Mouse (Mus musculus) neural tube, embryonic 12.5 days (tissue): ENCODE measurements around the gene Itpr1. TPM values are rescaled to one million over a fixed set of nuclear protein-coding genes. Genes with fewer than 3 reads are reported as not detected.

Experiments used
- ATAC-seq: fragments of 200-750 bp; cut with Nextera tagmentation; 2 replicates; pipeline ENCODE4 v1.8.0; 2017; ENCODE audit warnings: low read depth, mild to moderate bottlenecking, moderate TSS enrichment, moderate library complexity; ENCODE audit not compliant: low FRiP score
- H3K27ac ChIP-seq: fragments of 300-500 bp; sonication (generic); 2 replicates; pipeline ENCODE4 v1.5.1; 2016
- H3K27me3 ChIP-seq: fragments of 300-500 bp; sonication (generic); replicated peaks from 2 replicates; pipeline ENCODE4 v1.6.1; 2016; ENCODE audit warnings: mild to moderate bottlenecking
- H3K36me3 ChIP-seq: fragments of 300-500 bp; sonication (generic); 2 replicates; pipeline ENCODE4 v1.6.1; 2016; ENCODE audit warnings: mild to moderate bottlenecking
- H3K4me1 ChIP-seq: fragments of 300-500 bp; sonication (generic); 2 replicates; pipeline ENCODE4 v1.6.1; 2016
- H3K4me2 ChIP-seq: fragments of 300-500 bp; sonication (generic); replicated peaks from 2 replicates; pipeline ENCODE4 v1.6.1; 2016; ENCODE audit warnings: mild to moderate bottlenecking
- H3K4me3 ChIP-seq: fragments of 300-500 bp; sonication (generic); 2 replicates; pipeline ENCODE4 v1.5.1; 2016
- H3K9ac ChIP-seq: fragments of 300-500 bp; sonication (generic); 2 replicates; pipeline ENCODE4 v1.6.1; 2016; ENCODE audit warnings: mild to moderate bottlenecking
- H3K9me3 ChIP-seq: fragments of 300-500 bp; sonication (generic); 2 replicates; pipeline ENCODE4 v1.6.1; 2016; ENCODE audit warnings: mild to moderate bottlenecking
- WGBS: fragments of 180-500 bp; shearing (Covaris S2); methylation state at CpG from one replicate; pipeline ENCODE4 v1.1.7; 2016; 5-methylcytosine and 5-hydroxymethylcytosine counted together
- polyA plus RNA-seq: library from polyadenylated mRNA; unstranded; fragments of >200 nt; fragmentation: Nextera tagmentation; extraction: Ambion mirVana; gene quantifications from 2 replicates; pipeline ENCODE4 v1.2.1, GENCODE M21; 2016

Itpr1 gene
- polyA plus RNA-seq, 1 experiment from 2014 or later = 6.9 TPM

DNA sequence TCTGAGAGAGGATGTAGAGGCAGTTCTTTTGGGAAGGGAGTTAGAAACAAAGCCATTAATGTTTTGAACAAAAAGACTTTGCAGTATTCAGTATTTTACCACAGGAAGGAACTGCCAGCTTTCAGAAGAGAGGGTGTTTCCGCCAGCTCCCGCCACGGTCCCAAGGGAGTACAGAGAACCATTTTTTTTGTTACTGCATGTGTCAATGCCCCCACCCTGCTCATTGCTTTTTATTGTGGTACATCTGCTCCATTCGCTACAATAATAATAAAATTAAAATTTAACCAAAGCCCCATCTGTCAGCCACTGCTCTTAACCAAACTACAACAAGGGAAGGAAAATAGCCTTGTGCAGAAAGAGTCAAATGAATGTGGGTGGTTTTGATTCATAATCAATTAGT lies 20.3 kb upstream of the Itpr1 start:
- Histone ChIP-seq H3K4me1 (no peaks in the 10 kb centered on the region), H3K9ac (no peak overlapping the region), H3K4me3 (no peak overlapping the region), H3K4me2 (no peak overlapping the region), H3K9me3 (no peaks in the 10 kb centered on the region), H3K27ac (no peak overlapping the region), H3K36me3 (no peaks in the 10 kb centered on the region), H3K27me3 (0 out of 2 replicates have a peak, but pooled peaks cover 4% of the 10 kb centered on the region)
- WGBS = 49% methylated on average over 4 of the region's 4 CpGs
- no peak for ATAC-seq

DNA sequence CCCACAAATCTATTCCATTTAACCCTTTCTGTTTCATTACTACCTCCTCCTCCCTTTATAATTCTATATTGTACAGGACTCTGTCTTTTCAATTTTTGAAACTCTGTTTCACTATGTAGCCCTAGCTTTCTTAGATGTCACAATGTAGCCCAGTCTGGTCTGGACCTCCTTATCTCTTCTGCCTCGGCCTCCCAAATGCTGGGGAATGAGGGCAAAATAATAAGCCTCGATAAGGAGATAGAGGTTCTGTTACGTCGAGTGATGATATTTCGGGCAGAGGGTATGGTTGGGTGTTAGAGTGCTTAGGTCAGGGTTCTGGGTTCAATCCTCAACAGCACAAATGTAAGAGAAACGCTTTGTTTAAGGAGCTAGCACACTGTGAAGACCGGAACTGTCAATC lies 16.2 kb upstream of the Itpr1 start:
- Histone ChIP-seq H3K9me3 (0 out of 2 replicates have a peak, but pooled peaks cover 4% of the 10 kb centered on the region), H3K4me1 (no peaks in the 10 kb centered on the region)
- ATAC-seq = no peak

DNA sequence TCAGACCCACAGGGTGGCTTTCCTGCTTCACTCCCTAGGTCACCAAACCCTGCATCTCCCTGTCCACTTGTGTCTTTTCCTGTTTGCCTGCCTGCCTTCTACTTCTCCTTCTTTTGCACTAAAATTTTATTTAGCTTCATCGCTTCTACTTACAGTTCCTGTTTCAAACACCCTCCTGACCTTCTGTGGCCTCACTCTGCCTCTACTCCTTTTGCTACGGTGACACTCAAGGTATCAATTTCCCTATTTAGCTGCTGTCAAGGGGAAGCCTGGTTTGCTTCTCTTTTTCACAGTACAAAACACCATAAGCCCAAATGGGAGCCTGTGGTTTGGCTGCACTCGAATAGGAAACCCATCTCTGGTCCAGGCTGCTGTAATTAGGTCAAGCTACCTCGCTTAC lies 15.8 kb upstream of the Itpr1 start:
- Histone ChIP-seq H3K4me1 (no peaks in the 10 kb centered on the region), H3K4me2 (no peak overlapping the region), H3K27ac (no peak overlapping the region), H3K36me3 (no peaks in the 10 kb centered on the region), H3K27me3 (no peaks in the 10 kb centered on the region), H3K9ac (no peak overlapping the region), H3K4me3 (no peak overlapping the region), H3K9me3 (0 out of 2 replicates have a peak, but pooled peaks cover 4% of the 10 kb centered on the region)
- WGBS = 74% methylated on average over 4 of the region's 4 CpGs
- no peak for ATAC-seq

More for the DNA sequence above, 16.2 kb upstream of the Itpr1 start:
- Histone ChIP-seq H3K27me3 (no peaks in the 10 kb centered on the region), H3K9ac (no peak overlapping the region), H3K36me3 (no peaks in the 10 kb centered on the region), H3K4me3 (no peak overlapping the region), H3K4me2 (no peak overlapping the region), H3K27ac (no peak overlapping the region)
- WGBS = 85% methylated on average over 7 of the region's 7 CpGs

DNA sequence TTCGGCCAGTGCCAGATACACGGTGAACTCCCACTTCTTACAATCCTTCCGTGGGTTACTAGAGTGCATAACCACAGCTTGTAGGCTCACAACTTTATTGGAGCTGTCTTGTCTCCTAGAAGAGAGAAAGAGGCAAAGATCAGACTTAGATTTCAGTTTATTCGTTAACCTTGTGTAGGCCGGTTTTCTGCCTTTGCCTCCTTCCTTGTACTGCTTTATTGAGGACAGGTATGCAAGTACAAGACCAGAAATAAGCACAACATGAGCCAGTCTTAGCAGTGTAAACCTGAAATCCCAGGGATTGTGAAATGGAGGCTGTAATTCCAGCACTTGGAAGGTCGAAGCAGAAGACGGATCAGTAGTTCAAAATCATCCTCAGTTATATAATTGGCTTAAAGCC lies 14.6 kb upstream of the Itpr1 start:
- Histone ChIP-seq H3K4me3 (no peak overlapping the region), H3K27me3 (no peaks in the 10 kb centered on the region), H3K27ac (no peak overlapping the region), H3K4me1 (no peaks in the 10 kb centered on the region), H3K4me2 (no peak overlapping the region), H3K36me3 (no peaks in the 10 kb centered on the region), H3K9ac (no peak overlapping the region), H3K9me3 (0 out of 2 replicates have a peak, but pooled peaks cover 4% of the 10 kb centered on the region)
- ATAC-seq = no peak
- WGBS = 87% methylated on average over 7 of the region's 7 CpGs

DNA sequence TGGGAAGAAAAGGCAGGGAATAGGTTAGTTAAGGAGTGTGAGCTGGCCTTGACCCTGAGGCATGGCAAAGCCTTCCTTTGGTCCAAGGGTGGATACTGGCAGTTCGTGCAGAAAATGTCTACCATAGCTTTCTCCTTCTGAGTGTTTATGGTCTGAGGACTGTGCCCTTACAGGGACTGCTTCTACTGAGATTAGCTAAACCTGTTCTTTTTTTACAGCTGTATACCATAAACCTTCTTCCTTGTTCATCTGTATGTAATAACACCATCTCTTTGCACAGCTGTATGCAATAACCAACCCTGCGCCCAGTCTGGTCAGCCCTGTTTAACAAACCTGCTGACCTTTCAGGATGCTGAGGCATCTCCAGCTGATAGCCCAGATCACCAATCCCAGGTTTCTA lies 8.6 kb upstream of the Itpr1 start:
- ATAC-seq = no peak
- H3K4me3 ChIP-seq = no peak overlapping the region
- no peak overlapping the region for H3K27ac ChIP-seq
- WGBS = 89% methylated on average over 2 of the region's 2 CpGs
- no peaks in the 10 kb centered on the region for H3K36me3 ChIP-seq
- no peak overlapping the region for H3K4me2 ChIP-seq
- no peaks in the 10 kb centered on the region for H3K4me1 ChIP-seq
- H3K27me3 ChIP-seq = no peaks in the 10 kb centered on the region
- 0 out of 2 replicates have a peak, but pooled peaks cover 3% of the 10 kb centered on the region for H3K9me3 ChIP-seq
- no peak overlapping the region for H3K9ac ChIP-seq

DNA sequence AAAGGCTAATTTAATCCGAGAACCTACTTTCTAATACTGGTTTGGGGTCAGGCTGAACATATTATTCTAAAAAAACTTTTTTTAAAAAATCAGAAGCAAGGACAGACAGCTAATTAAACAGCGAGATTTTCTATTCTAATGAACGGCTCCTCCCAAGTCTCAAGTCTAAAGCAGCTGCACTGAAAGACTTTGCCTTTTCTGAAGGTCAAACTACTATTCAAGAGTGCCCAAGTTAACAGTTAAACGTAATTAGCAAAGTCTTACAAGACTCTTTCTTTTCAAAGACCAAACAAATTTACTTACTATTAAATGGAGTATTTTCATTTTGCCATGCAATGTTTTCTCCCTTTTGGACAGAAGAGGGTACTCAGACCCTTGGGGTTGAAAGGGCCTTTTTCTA lies 6.8 kb upstream of the Itpr1 start:
- H3K9ac ChIP-seq = no peak overlapping the region
- no peaks in the 10 kb centered on the region for H3K9me3 ChIP-seq
- no peak for ATAC-seq
- no peak overlapping the region for H3K4me2 ChIP-seq
- H3K4me3 ChIP-seq = no peak overlapping the region
- H3K27ac ChIP-seq = no peak overlapping the region
- no peaks in the 10 kb centered on the region for H3K36me3 ChIP-seq
- H3K4me1 ChIP-seq = no peaks in the 10 kb centered on the region
- 79% methylated on average over 4 of the region's 4 CpGs for WGBS
- no peaks in the 10 kb centered on the region for H3K27me3 ChIP-seq

DNA sequence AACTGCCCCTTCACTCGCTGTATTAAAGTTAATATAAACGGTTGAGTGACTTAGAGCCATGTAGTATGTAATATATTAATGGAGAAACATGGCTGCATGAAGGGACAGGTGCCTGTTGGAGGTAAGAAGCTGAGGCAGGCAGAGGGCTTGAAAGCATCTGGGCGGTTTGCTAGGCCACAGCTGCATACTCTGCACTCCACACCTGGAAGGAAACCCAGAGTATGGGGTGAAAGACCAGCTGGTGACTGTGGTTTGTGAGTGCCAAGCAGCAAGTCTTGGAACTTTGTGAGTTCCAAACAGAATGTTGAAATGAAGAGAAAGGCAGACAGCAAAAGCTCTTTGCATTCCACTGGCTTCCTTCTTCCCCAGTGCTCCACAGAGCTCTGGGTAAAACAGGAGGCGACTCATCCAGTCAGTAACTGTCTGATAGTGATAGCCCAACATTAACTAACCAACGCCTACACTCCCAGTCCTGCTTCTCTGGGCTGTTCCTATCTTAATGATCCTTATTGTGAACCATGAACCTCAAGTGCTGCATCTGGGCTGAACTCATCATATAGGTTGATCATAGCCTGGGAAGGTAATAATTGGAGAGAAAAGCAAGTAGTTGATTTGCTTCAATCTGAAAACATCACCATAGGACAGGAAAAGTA lies 5.9 kb upstream of the Itpr1 start:
- ATAC-seq = no peak
- no peaks in the 10 kb centered on the region for H3K27me3 ChIP-seq
- H3K36me3 ChIP-seq = no peaks in the 10 kb centered on the region
- 80% methylated on average over 5 of the region's 5 CpGs for WGBS
- no peaks in the 10 kb centered on the region for H3K4me1 ChIP-seq
- no peak overlapping the region for H3K27ac ChIP-seq
- H3K9me3 ChIP-seq = no peaks in the 10 kb centered on the region
- H3K4me3 ChIP-seq = no peak overlapping the region
- H3K4me2 ChIP-seq = no peak overlapping the region
- H3K9ac ChIP-seq = no peak overlapping the region

DNA sequence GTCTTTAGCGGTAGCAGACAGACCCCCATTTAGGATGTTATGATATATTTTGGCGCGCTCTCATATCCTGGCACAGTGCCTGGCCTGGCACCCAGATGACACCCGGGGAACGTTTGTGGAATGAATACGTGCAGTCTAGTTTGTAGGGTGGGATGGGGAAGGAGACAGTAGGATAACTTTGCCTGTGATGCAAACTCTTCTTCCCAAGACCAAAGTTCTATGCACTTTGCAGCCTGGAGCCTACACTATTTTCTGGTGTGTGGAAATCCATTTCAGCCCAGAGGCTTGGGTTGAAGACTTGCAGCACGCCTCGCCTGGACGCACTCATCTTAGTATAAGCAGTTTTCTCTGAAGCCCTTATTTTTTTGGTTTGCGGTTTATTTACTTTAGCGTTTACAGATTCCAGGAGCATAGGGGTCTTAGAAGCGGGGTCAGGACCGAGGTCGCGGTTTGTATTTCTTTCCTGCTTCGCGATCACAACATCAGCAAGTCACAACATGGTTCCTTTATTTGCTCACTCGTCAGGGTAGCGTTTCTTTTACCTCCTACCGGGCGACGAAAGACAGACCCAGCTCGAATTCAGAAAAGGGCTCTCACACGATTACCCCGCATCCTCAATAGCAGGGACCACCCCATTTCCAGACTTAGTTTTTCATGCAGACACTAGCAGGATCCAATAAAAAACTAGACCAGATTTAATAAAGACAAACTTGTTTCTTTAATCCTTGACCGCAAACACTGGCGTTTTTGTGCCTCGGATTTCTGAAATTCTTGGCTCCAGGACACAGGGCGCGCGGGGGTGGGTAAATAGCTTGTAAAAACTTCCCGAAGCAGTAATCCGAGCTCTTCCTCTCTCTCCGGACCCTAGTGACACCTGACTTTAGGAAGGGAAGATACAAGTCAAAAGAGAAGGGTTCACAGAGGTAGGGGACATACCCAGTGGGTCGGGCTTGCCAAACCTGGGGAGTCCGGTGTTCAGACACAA lies 708 bp upstream of the Itpr1 start:
- 0 out of 2 replicates have a peak, but pooled peaks cover 10% of the 10 kb centered on the region for H3K4me1 ChIP-seq
- peak overlapping the region; percentile 91 for H3K4me2 ChIP-seq
- H3K4me3 ChIP-seq = peak overlapping the region; percentile 68
- H3K36me3 ChIP-seq = no peaks in the 10 kb centered on the region
- H3K9me3 ChIP-seq = no peaks in the 10 kb centered on the region
- no peak overlapping the region for H3K27ac ChIP-seq
- peak overlapping the region; percentile 34 for H3K9ac ChIP-seq
- ATAC-seq = peak; percentile 33
- no peaks in the 10 kb centered on the region for H3K27me3 ChIP-seq
- 9% methylated on average over 36 of the region's 36 CpGs for WGBS

DNA sequence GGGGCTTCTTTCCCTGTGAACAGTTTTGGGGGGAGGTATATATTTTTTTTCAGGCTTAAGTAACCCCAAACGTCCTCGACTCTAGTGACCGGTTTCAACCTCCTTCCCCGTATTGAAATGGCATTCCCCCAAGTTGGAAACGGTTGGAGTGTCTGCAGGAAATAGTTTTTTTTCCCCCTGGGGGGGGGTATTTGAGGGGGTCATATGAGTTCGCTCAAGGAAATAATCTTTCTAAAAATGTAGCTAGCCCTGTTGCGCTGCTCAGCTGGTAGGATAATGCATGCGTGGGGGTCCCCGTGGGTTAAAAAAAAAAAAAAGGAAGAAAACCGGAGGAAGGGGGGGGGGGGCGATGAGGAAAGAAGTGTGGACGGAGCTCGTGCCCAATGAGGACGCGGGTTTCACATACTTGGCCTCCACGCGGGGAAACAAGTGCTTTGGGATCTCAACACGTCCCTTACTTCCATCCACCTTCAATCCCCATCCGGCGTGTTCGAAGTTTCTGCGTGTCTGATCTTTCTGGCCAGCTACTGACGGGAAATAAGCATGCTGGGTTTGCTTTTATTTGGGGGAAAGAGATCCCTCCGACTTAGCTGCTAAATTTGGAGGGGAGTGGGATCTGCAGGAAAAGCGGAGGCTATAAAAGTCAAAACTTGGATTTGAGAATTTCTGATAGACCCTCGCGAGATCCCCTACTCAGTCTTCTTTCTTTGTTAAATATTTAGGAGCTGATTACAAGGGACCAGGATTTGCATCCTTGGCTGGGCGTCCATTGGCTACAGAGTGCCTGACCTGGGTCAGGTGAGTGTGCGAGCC lies 791 bp downstream of the Itpr1 start:
- ATAC-seq = 0 out of 2 replicates have a peak, but pooled peaks have one; percentile 1
- H3K9ac ChIP-seq = peak overlapping the region; percentile 59; the same call in 1 of the 2 replicates
- H3K4me3 ChIP-seq = peak overlapping the region; percentile 68
- under 1% methylated on average over 28 of the region's 29 CpGs for WGBS
- no peaks in the 10 kb centered on the region for H3K36me3 ChIP-seq
- peak overlapping the region; percentile 91 for H3K4me2 ChIP-seq
- no peaks in the 10 kb centered on the region for H3K27me3 ChIP-seq
- 0 out of 2 replicates have a peak, but pooled peaks cover 10% of the 10 kb centered on the region for H3K4me1 ChIP-seq
- no peak overlapping the region for H3K27ac ChIP-seq
- no peaks in the 10 kb centered on the region for H3K9me3 ChIP-seq

DNA sequence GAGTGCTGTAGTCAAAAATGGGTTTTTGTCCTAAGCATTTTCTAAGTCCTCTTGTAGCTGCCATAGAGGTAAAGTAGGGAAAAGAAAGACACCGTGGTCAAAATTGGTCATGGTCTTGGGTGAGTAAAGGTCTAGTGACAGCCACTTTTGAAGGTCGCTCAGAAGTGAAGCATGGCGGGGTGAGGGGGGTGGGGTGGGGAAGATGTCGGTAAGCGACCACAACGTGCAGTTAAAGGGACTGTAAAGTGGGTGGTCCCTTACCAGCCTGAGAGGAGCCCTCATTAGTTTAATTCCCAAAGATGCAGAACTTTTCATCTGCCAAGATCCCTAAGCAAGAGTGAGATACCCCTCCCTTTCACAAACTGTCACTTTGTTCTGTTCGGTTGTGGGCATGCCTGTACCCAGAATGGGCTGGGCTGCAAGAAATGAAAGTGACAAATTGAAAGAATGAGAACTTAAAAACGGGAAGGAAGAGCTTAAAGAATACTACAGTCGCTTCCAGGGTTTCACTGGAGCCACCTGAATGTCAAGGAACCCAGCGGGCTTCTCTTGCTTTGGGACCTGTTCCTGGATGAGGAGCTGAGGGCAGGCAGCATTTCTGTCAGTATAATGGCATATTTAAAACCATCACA lies 1.5 kb downstream of the Itpr1 start:
- H3K4me2 ChIP-seq = peak overlapping the region; percentile 91
- H3K27me3 ChIP-seq = no peaks in the 10 kb centered on the region
- 0 out of 2 replicates have a peak, but pooled peaks cover 10% of the 10 kb centered on the region for H3K4me1 ChIP-seq
- H3K36me3 ChIP-seq = no peaks in the 10 kb centered on the region
- no peak for ATAC-seq
- no peak overlapping the region for H3K27ac ChIP-seq
- H3K4me3 ChIP-seq = peak overlapping the region; percentile 68
- no peak overlapping the region for H3K9ac ChIP-seq
- H3K9me3 ChIP-seq = no peaks in the 10 kb centered on the region
- 14% methylated on average over 10 of the region's 10 CpGs for WGBS

DNA sequence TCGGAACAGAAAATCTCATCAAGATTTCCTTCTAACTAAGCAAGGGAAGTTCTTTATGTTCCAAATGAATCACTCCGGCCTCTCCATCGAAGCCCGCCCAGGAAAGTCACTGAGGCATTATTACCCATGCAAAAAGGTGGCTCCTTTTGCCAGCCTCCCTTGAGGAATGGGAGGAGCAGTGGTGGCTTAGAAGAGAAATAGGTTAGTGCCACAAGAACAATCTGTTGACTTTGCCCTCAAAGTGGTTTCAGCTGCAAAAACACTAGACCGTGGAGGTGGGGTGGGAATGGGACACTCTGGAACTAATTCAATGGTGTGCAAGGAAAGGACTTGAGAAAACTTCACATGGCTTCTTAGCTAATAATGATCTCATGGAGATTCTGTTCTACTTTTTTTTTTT lies 3.2 kb downstream of the Itpr1 start:
- Histone ChIP-seq H3K9me3 (no peaks in the 10 kb centered on the region), H3K4me2 (no peak overlapping the region), H3K4me1 (0 out of 2 replicates have a peak, but pooled peaks cover 10% of the 10 kb centered on the region), H3K4me3 (no peak overlapping the region), H3K36me3 (no peaks in the 10 kb centered on the region), H3K27ac (no peak overlapping the region), H3K9ac (no peak overlapping the region), H3K27me3 (no peaks in the 10 kb centered on the region)
- ATAC-seq = no peak
- WGBS = 75% methylated on average over 5 of the region's 5 CpGs
